Mouse (Mus musculus) monocyte, adult 2 months (primary cell): ENCODE measurements around the gene Ppp1r3d.

ENCODE experiments used
- DNase-seq, 2 experiments: peaks; one replicate each; pipeline ENCODE4 v3.0.0; 2022; ENCODE audit warnings: low spot score in 2 of 2, low read depth in 1 of 2

Ppp1r3d gene

GRCm38 (mm10) chr2:178415150-178415448, 827 bp upstream of the Ppp1r3d start:
- DNase-seq, result no peak

DNA sequence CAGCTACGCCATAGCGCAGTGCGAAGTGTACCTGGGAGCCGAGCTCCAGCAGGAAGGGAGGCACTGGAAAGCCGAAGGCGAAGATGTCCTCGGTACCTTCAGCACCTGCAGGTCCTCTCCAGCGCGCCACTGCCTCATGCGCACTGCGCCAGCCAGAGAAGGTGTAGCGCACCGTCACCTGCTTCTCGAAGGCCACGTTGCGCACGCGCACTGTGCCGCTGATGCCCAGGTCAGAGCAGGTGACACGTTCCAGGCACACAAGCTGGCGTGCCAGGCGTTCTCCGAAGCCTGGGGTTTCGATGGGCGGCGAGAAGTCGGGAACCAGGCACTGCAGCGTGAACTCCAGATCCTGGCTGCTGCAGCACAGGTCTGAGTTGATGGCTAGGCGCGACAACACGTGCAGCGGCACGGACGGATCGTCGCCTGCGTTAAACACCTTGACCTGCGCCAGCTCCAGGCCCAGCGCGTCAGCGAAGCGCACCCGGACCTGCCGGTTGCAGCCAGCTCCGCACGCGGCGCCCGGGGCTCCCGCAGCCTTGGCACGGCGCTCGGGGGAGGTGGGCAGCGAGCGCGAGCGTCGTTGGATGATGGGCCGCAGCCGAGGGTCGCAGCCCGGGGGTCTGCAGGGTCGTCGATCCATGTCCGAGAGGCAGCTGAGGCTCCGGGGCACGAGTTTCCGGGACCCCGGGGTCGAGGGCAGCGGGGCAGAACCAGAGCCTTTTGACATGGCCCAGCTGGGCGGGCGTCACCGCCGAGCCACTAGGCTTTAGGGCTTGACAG, 601 bp downstream of the Ppp1r3d start:
- DNase-seq, result no peak

- no peak for DNase-seq
Observed at GRCm38 (mm10) chr2:178413081-178413480, 1.2 kb downstream of the Ppp1r3d start.

DNA sequence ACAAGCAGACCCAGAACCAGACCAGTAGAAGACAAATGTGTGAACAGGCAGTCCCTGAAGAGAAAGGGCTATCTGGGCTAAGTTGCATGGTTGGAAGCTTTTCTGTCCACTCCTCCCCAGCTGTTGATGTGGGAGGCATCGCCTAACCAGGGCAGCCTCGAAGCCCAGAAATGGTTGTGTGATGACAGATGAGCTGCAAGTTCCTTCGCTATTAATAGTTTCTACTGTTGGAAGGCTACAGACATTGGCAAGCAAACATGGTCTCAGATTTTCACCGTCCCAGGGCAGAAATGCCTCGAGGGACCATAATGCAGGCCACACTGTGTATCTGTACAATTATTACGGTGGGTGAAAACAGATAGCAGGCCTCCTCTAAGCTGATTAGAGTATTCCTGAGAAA, 1.7 kb downstream of the Ppp1r3d start:
- no peak for DNase-seq

DNA sequence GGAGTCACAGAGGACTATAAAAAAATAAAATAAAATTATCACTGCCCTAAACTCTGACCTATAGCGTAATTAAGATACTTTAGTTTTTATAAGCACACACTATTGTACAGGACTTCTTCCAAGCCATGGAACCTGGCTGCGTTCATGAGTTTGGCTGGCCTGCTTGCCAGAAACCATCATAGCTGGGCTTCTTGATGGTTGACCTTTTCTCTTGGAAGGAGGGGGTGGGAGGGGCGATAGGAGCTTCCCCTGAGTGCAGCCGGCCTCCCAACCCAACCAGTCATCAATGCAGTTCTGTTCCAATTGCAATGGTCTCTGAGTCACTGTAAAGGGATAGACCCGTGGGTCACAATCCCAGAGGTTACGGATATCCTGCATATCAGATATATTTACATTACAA, 4.0 kb downstream of the Ppp1r3d start:
- DNase-seq, result no peak

- no peak for DNase-seq
Observed at GRCm38 (mm10) chr2:178409024-178409423, 5.2 kb downstream of the Ppp1r3d start.

DNA sequence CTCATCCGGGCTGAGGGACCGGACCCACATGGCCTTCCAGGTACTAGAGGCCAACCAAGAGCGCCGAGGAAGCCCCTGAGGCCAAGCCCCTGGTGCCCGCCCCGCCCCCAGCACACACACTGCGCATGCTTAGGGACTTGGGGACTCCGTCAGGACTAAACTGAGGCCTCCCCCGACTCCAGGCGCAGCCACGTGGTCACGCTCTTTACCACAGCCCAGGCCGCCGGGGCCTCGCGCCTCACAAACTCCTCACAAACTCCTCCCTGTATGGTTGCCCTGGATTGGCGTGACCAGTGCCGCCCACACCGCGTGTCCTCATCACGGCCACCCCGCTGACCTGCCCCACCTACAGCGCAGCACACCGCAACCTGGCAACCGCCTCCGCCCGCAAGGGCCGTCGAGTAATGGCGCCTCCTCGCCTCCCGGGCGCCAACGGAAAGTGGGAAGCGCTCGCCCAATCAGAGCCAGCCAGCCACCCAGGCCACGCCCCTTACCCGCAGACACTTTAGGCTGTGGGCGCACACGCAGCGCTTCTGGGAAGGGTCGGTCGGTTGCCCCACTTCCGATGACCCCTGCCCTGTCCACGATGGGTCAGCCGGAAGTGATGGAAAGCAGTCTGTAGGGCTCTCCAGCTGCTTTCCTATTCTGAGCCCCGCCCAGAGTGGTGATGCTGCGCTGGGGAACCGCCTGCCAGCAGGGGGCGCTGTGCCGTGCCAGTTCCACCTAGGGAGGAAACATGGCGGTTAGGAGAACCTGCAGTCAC, 7.0 kb downstream of the Ppp1r3d start, which contains the start of gene Sycp2:
TSS of gene Sycp2 (minus strand) at position 633 of the 763 bp plus-strand sequence.
- no peak for DNase-seq
